Mouse (Mus musculus): ENCODE results near the gene Bst2. TPM values are rescaled to one million over a fixed set of nuclear protein-coding genes. Genes with fewer than 3 reads are reported as not detected.
"Not testable (repeated sequence)": the region's sequence is repeated elsewhere in the genome, so short reads cannot be mapped to it uniquely, and the experiment has no call there.

The Bst2 gene
- polyA plus RNA-seq, 1 experiment from 2014 or later = 2.8 TPM

GRCm38 (mm10) chr8:71530735-71531467 is 6.4 kb downstream of the Bst2 start:
- ATAC-seq; H3K9ac ChIP-seq (ENCODE audit: low read length); H3K4me3 ChIP-seq (ENCODE audit: low read depth, low read length); H3K36me3 ChIP-seq (ENCODE audit: control insufficient read depth, insufficient read depth, low read length); H3K4me2 ChIP-seq (ENCODE audit: low read length); H3K9me3 ChIP-seq (replicated peaks; ENCODE audit: control insufficient read depth, low read length); H3K27ac ChIP-seq (ENCODE audit: low read depth, low read length); H3K4me1 ChIP-seq (ENCODE audit: control insufficient read depth, insufficient read depth, low read length): not testable (repeated sequence)
- H3K27me3 ChIP-seq (replicated peaks; ENCODE audit: control insufficient read depth, insufficient read depth, low read length) = peaks cover 12% of the 10 kb centered on the region
- peak; percentile 55 for DNase-seq (ENCODE audit: low spot score)
- 59% methylated on average over 5 of the region's 12 CpGs for WGBS

GRCm38 (mm10) chr8:71528362-71529073 is 8.7 kb downstream of the Bst2 start:
- Histone ChIP-seq H3K36me3 (ENCODE audit: control insufficient read depth, insufficient read depth, low read length) (no peaks in the 10 kb centered on the region), H3K9ac (ENCODE audit: low read length) (no peak overlapping the region), H3K27me3 (replicated peaks; ENCODE audit: control insufficient read depth, insufficient read depth, low read length) (peaks cover 25% of the 10 kb centered on the region), H3K4me3 (ENCODE audit: low read depth, low read length) (no peak overlapping the region), H3K27ac (ENCODE audit: low read depth, low read length) (peak overlapping the region; percentile 7; the same call in 1 of the 2 replicates), H3K4me2 (ENCODE audit: low read length) (no peak overlapping the region), H3K4me1 (ENCODE audit: control insufficient read depth, insufficient read depth, low read length) (no peaks in the 10 kb centered on the region), H3K9me3 (replicated peaks; ENCODE audit: control insufficient read depth, low read length) (no peaks in the 10 kb centered on the region)
- DNase-seq (ENCODE audit: low spot score) (no peak), ATAC-seq (no peak)
- 89% methylated on average over 11 of the region's 11 CpGs for WGBS

- Histone ChIP-seq H3K27me3 (replicated peaks; ENCODE audit: control insufficient read depth, insufficient read depth, low read length) (peaks cover 25% of the 10 kb centered on the region), H3K9me3 (replicated peaks; ENCODE audit: control insufficient read depth, low read length) (no peaks in the 10 kb centered on the region)
- 52% methylated on average over 3 of the region's 3 CpGs for WGBS
Measured at GRCm38 (mm10) chr8:71527162-71527870, 9.9 kb downstream of the Bst2 start.

GRCm38 (mm10) chr8:71526272-71526671 is 11.0 kb downstream of the Bst2 start:
- Histone ChIP-seq H3K27me3 (replicated peaks; ENCODE audit: control insufficient read depth, insufficient read depth, low read length) (peaks cover 25% of the 10 kb centered on the region), H3K27ac (ENCODE audit: low read depth, low read length) (no peak overlapping the region), H3K4me3 (ENCODE audit: low read depth, low read length) (no peak overlapping the region), H3K4me2 (ENCODE audit: low read length) (no peak overlapping the region), H3K9ac (ENCODE audit: low read length) (no peak overlapping the region), H3K4me1 (ENCODE audit: control insufficient read depth, insufficient read depth, low read length) (no peaks in the 10 kb centered on the region), H3K36me3 (ENCODE audit: control insufficient read depth, insufficient read depth, low read length) (no peaks in the 10 kb centered on the region), H3K9me3 (replicated peaks; ENCODE audit: control insufficient read depth, low read length) (no peaks in the 10 kb centered on the region)
- no peak for DNase-seq (ENCODE audit: low spot score)
- ATAC-seq = no peak
- under 1% methylated on average over 6 of the region's 6 CpGs for WGBS

More at GRCm38 (mm10) chr8:71527162-71527870, 9.9 kb downstream of the Bst2 start:
- no peak for ATAC-seq
- no peak overlapping the region for H3K4me3 ChIP-seq (ENCODE audit: low read depth, low read length)
- DNase-seq (ENCODE audit: low spot score) = no peak
- H3K9ac ChIP-seq (ENCODE audit: low read length) = no peak overlapping the region
- no peaks in the 10 kb centered on the region for H3K4me1 ChIP-seq (ENCODE audit: control insufficient read depth, insufficient read depth, low read length)
- no peak overlapping the region for H3K27ac ChIP-seq (ENCODE audit: low read depth, low read length)
- H3K36me3 ChIP-seq (ENCODE audit: control insufficient read depth, insufficient read depth, low read length) = no peaks in the 10 kb centered on the region
- H3K4me2 ChIP-seq (ENCODE audit: low read length) = no peak overlapping the region

DNA sequence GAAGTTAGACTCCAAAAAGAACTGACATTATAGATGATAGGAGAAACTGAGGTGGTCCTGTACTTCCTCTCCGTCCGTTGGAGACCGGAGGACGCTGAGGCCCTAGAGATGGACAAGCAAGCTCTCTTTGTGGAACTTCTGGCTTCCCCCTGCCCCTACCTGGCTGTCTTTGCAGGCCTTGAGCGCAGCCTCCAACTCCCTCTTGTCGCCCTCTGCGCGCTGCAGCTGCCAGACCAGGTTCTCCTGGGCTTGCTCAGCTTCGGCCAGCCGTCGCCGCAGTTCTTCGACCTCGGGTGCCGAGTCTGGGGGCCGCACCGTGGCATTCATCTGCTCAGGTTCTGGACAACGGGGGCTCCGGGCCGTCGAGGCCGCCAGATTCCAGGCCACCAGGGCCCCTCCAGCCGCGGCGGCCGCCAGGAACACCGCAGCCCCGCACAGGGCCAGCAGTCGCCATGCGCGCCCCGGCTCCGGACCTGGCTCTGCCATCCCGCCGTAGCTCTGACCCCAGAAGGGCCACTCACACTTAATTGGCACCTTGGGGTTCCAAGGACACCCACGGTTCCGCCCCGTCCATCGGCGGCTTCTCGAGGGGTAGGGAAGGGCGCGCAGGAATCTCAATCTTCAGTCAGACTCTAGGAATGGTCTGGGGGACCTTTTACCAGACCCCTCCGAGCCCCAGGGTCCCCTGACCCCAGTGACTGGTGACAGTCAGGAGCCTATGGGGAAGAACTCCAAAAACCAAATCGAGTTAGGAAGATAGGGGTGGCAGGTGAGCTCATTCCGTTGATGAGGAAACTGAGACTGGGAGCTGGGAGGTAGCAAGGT is 11.8 kb downstream of the Bst2 start, which contains the start of gene Ccdc194:
Gene Ccdc194 (minus strand): TSS at position 486 of the 825 bp plus-strand sequence.
- WGBS = 6% methylated on average over 46 of the region's 46 CpGs
- peaks cover 25% of the 10 kb centered on the region for H3K27me3 ChIP-seq (replicated peaks; ENCODE audit: control insufficient read depth, insufficient read depth, low read length)
- no peak for DNase-seq (ENCODE audit: low spot score)

DNA sequence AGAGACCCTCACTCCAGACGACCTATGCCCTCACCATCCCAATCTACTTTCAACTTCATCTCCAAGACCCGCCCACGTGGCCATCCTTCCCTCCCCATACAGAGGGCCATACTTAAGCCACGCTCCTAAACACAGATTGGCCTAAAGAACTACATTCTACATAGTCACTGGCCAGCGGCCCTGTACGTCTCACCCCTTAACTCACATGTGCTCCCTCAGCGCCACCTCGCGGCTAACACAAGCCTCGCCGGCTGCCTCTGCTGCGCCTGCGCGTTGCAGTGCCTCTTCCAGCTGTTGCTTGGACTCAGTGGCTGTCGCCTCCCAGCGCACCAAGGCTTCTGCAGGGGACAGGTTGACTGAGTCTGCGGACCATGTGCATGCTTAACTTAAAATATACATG is 15.6 kb downstream of the Bst2 start:
- Histone ChIP-seq H3K27ac (ENCODE audit: low read depth, low read length) (no peak overlapping the region), H3K36me3 (ENCODE audit: control insufficient read depth, insufficient read depth, low read length) (no peaks in the 10 kb centered on the region), H3K9me3 (replicated peaks; ENCODE audit: control insufficient read depth, low read length) (no peaks in the 10 kb centered on the region), H3K4me1 (ENCODE audit: control insufficient read depth, insufficient read depth, low read length) (no peaks in the 10 kb centered on the region), H3K9ac (ENCODE audit: low read length) (no peak overlapping the region), H3K27me3 (replicated peaks; ENCODE audit: control insufficient read depth, insufficient read depth, low read length) (peaks cover 20% of the 10 kb centered on the region), H3K4me2 (ENCODE audit: low read length) (no peak overlapping the region), H3K4me3 (ENCODE audit: low read depth, low read length) (no peak overlapping the region)
- peak; percentile 88 for DNase-seq (ENCODE audit: low spot score)
- 3% methylated on average over 17 of the region's 17 CpGs for WGBS
- ATAC-seq = peak; percentile 80

More for the DNA sequence above, 11.8 kb downstream of the Bst2 start, which contains the start of gene Ccdc194:
- Histone ChIP-seq H3K9me3 (replicated peaks; ENCODE audit: control insufficient read depth, low read length) (no peaks in the 10 kb centered on the region), H3K4me3 (ENCODE audit: low read depth, low read length) (no peak within 1 kb of the TSS), H3K9ac (ENCODE audit: low read length) (no peak within 1 kb of the TSS), H3K27ac (ENCODE audit: low read depth, low read length) (no peak within 1 kb of the TSS), H3K4me1 (ENCODE audit: control insufficient read depth, insufficient read depth, low read length) (no peaks in the 10 kb centered on the region), H3K36me3 (ENCODE audit: control insufficient read depth, insufficient read depth, low read length) (no peaks in the 10 kb centered on the region), H3K4me2 (ENCODE audit: low read length) (no peak within 1 kb of the TSS)
- ATAC-seq = no peak

- H3K27ac ChIP-seq (ENCODE audit: low read depth, low read length); H3K27me3 ChIP-seq (replicated peaks; ENCODE audit: control insufficient read depth, insufficient read depth, low read length); H3K36me3 ChIP-seq (ENCODE audit: control insufficient read depth, insufficient read depth, low read length); ATAC-seq; H3K9me3 ChIP-seq (replicated peaks; ENCODE audit: control insufficient read depth, low read length); H3K4me1 ChIP-seq (ENCODE audit: control insufficient read depth, insufficient read depth, low read length); H3K9ac ChIP-seq (ENCODE audit: low read length); H3K4me2 ChIP-seq (ENCODE audit: low read length); H3K4me3 ChIP-seq (ENCODE audit: low read depth, low read length): not testable (repeated sequence)
- DNase-seq (ENCODE audit: low spot score) = peak; percentile 83
- WGBS = 34% methylated on average over 9 of the region's 10 CpGs
Measured at GRCm38 (mm10) chr8:71519037-71519825, 18.0 kb downstream of the Bst2 start.

GRCm38 (mm10) chr8:71516786-71517185 is 20.5 kb downstream of the Bst2 start:
- no peak overlapping the region for H3K9ac ChIP-seq (ENCODE audit: low read length)
- no peak overlapping the region for H3K4me3 ChIP-seq (ENCODE audit: low read depth, low read length)
- no peak for ATAC-seq
- WGBS = 45% methylated on average over 6 of the region's 6 CpGs
- no peaks in the 10 kb centered on the region for H3K4me1 ChIP-seq (ENCODE audit: control insufficient read depth, insufficient read depth, low read length)
- H3K4me2 ChIP-seq (ENCODE audit: low read length) = no peak overlapping the region
- no peaks in the 10 kb centered on the region for H3K27me3 ChIP-seq (replicated peaks; ENCODE audit: control insufficient read depth, insufficient read depth, low read length)
- DNase-seq (ENCODE audit: low spot score) = no peak
- no peaks in the 10 kb centered on the region for H3K9me3 ChIP-seq (replicated peaks; ENCODE audit: control insufficient read depth, low read length)
- no peak overlapping the region for H3K27ac ChIP-seq (ENCODE audit: low read depth, low read length)
- no peaks in the 10 kb centered on the region for H3K36me3 ChIP-seq (ENCODE audit: control insufficient read depth, insufficient read depth, low read length)
